Mouse (Mus musculus) intestine, embryonic 15.5 days (tissue): ENCODE measurements around the gene Vcl. TPM values are rescaled to one million over a fixed set of nuclear protein-coding genes. Genes with fewer than 3 reads are reported as not detected.

Experiments used
- ATAC-seq: fragments of 200-750 bp; cut with Nextera tagmentation; 2 replicates; pipeline ENCODE4 v1.8.0; 2017; ENCODE audit warnings: moderate TSS enrichment, moderate library complexity
- H3K27ac ChIP-seq: fragments of 300-500 bp; sonication (generic); 2 replicates; pipeline ENCODE4 v1.5.1; 2015; ENCODE audit warnings: mild to moderate bottlenecking, inconsistent platforms
- H3K27me3 ChIP-seq: fragments of 300-500 bp; sonication (generic); replicated peaks from 2 replicates; pipeline ENCODE4 v1.6.1; 2015; ENCODE audit warnings: inconsistent platforms
- H3K36me3 ChIP-seq: fragments of 300-500 bp; sonication (generic); 2 replicates; pipeline ENCODE4 v1.6.1; 2015; ENCODE audit warnings: inconsistent platforms
- H3K4me1 ChIP-seq: fragments of 300-500 bp; sonication (generic); replicated peaks from 2 replicates; pipeline ENCODE4 v1.6.1; 2015; ENCODE audit warnings: inconsistent platforms
- H3K4me2 ChIP-seq: fragments of 300-500 bp; sonication (generic); replicated peaks from 2 replicates; pipeline ENCODE4 v1.6.1; 2015; ENCODE audit warnings: mild to moderate bottlenecking, inconsistent platforms
- H3K4me3 ChIP-seq: fragments of 300-500 bp; sonication (generic); replicated peaks from 2 replicates; pipeline ENCODE4 v1.5.1; 2015; ENCODE audit warnings: inconsistent platforms
- H3K9ac ChIP-seq: fragments of 300-500 bp; sonication (generic); 2 replicates; pipeline ENCODE4 v1.6.1; 2015; ENCODE audit warnings: inconsistent platforms
- H3K9me3 ChIP-seq: fragments of 300-500 bp; sonication (generic); 2 replicates; pipeline ENCODE4 v1.6.1; 2016; ENCODE audit warnings: inconsistent platforms
- WGBS: fragments of 180-500 bp; shearing (Covaris S2); methylation state at CpG from one replicate; pipeline ENCODE4 v1.1.7; 2015; 5-methylcytosine and 5-hydroxymethylcytosine counted together
- polyA plus RNA-seq: library from polyadenylated mRNA; unstranded; fragments of >200 nt; fragmentation: Nextera tagmentation; extraction: Ambion mirVana; gene quantifications from 2 replicates; pipeline ENCODE4 v1.2.1, GENCODE M21; 2015

Gene Vcl
- polyA plus RNA-seq, 1 experiment from 2014 or later: 59.2 TPM

DNA sequence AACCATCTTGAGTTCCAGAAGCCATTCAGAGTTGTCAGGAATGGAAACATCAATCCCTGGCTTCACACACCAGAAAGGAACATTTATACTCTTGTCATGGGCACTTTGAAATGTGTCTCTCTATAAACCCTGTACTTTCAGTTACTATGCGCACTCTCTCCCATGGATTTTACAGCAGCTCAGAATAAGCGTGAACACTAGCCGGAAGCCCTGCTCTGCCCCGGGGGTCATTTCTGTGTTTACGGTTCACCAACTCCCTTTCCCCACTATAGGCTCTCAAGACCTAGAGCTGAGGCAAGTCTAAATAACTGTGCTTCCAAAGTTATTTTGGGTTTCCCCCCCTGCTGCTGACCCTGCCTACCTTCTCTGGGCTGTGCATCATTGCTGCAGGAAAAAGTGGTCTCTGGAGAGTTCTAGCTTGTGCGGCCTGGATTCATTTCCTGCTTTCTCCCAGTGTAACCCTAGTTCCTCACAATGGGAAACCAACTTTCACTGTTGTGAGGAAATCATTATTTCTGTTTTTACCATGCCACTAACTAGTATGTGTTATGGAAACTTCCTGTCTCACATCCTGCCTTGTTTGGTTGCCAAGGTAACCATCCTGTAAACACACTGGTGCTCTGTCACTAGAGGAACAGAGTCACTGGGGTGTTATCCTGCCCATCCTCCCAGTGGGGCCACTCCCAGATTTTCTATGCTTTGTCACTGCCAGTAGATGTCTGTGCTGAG lies 102.7 kb downstream of the Vcl start:
- Histone ChIP-seq H3K27me3 (no peaks in the 10 kb centered on the region), H3K9ac (no peak overlapping the region), H3K27ac (no peak overlapping the region), H3K4me1 (no peaks in the 10 kb centered on the region), H3K4me2 (no peak overlapping the region), H3K36me3 (peaks cover 23% of the 10 kb centered on the region), H3K9me3 (no peaks in the 10 kb centered on the region), H3K4me3 (no peak overlapping the region)
- 60% methylated on average over 6 of the region's 6 CpGs for WGBS
- peak; percentile 71 for ATAC-seq

DNA sequence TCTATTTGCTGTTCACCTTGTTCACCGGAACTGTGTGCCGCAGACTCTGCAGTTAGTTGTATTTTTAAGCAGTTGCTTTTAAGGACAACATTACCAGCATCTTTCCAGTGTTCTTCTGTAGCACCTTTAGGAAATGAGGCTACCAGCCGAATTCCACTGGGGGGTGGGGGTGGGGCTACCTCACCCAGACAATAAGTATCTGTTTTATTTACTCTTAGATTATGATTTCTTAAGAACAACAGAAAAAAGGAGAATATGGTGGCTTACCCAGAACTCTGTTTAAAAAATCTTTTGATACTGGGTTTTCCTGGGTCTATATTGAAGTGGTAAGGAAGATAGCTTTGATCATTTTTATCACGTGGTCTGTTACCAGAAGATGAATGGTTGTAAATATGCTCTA lies 105.1 kb downstream of the Vcl start:
- WGBS: 81% methylated on average over 4 of the region's 4 CpGs
- H3K4me1 ChIP-seq: no peaks in the 10 kb centered on the region
- H3K9ac ChIP-seq: no peak overlapping the region

DNA sequence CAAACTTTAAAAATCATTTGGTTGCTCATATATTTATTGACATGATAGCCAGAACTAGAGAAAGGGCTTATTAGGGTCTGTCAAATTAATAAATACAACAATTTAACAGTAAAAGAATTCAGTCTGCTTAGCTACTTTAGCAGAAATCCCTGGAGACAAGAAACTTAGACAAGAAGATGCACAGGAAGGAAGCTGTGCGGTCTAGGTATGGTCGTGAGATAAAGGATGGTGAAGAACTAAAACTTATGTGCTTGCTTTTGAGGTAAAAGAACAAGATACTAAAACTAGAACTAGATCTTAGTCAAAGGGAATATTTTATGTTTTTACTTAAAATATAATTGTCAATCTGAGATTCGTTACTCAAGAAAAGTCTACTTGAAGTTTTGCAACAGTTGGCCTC lies 105.6 kb downstream of the Vcl start:
- H3K27ac ChIP-seq: no peak overlapping the region
- ATAC-seq: no peak
- no peak overlapping the region for H3K9ac ChIP-seq
- H3K4me3 ChIP-seq: no peak overlapping the region
- H3K4me2 ChIP-seq: no peak overlapping the region
- no peaks in the 10 kb centered on the region for H3K9me3 ChIP-seq
- peaks cover 14% of the 10 kb centered on the region; the same call in 1 of the 2 replicates for H3K36me3 ChIP-seq
- H3K27me3 ChIP-seq: no peaks in the 10 kb centered on the region
- 0 out of 2 replicates have a peak, but pooled peaks cover 2% of the 10 kb centered on the region for H3K4me1 ChIP-seq
- WGBS: 94% methylated on average over 3 of the region's 3 CpGs

More for the DNA sequence above, 105.1 kb downstream of the Vcl start:
- Histone ChIP-seq H3K27ac (no peak overlapping the region), H3K4me2 (no peak overlapping the region), H3K36me3 (peaks cover 17% of the 10 kb centered on the region; the same call in 1 of the 2 replicates), H3K27me3 (no peaks in the 10 kb centered on the region), H3K4me3 (no peak overlapping the region), H3K9me3 (no peaks in the 10 kb centered on the region)
- ATAC-seq: no peak

DNA sequence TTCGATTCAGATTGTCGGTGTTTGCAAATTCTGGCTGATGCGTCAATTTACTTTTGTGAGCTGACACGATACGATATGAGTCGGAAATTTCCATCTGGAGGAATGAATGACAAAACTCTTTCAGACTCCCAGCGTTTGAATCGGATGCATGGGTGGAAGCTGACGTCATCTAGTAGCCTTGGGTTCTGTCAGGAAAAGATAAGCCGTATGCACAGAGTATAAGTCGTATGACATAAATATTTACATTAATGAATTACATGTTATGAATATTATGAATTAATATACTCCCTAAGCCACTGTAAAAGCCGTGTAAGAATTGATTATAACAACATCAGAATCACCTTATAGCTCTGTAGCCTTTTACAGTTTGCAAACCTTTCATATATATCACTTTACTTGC lies 109.9 kb downstream of the Vcl start:
- WGBS: 60% methylated on average over 12 of the region's 12 CpGs
- no peak overlapping the region for H3K27ac ChIP-seq
- ATAC-seq: no peak
- H3K4me2 ChIP-seq: no peak overlapping the region
- H3K27me3 ChIP-seq: no peaks in the 10 kb centered on the region
- H3K9ac ChIP-seq: no peak overlapping the region
- 0 out of 2 replicates have a peak, but pooled peaks cover 2% of the 10 kb centered on the region for H3K4me1 ChIP-seq
- H3K36me3 ChIP-seq: 0 out of 2 replicates have a peak, but pooled peaks cover 8% of the 10 kb centered on the region
- no peak overlapping the region for H3K4me3 ChIP-seq
- H3K9me3 ChIP-seq: no peaks in the 10 kb centered on the region

DNA sequence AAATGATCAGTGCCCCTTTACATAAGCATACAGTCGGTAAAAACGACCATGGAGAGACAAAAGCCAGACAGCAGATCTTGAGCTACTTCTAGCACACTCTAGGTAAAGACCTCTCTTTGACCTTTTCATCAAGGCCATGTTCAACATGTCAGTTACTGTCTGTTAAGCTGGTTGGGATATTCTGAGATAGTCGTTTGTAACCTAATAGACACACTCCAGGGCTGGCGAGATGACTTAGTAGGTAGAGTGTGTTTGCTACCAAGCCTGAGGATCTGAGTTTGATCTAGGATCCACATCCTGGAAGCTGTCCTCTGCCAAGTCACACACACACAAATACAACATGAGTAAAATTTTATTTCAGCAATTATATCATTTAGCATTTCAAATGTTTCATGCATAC lies 110.4 kb downstream of the Vcl start:
- no peak overlapping the region for H3K4me3 ChIP-seq
- 0 out of 2 replicates have a peak, but pooled peaks cover 2% of the 10 kb centered on the region for H3K4me1 ChIP-seq
- no peak overlapping the region for H3K9ac ChIP-seq
- no peak overlapping the region for H3K4me2 ChIP-seq
- H3K27ac ChIP-seq: no peak overlapping the region
- no peak for ATAC-seq
- 54% methylated on average over 4 of the region's 4 CpGs for WGBS
- H3K9me3 ChIP-seq: no peaks in the 10 kb centered on the region
- 0 out of 2 replicates have a peak, but pooled peaks cover 8% of the 10 kb centered on the region for H3K36me3 ChIP-seq
- H3K27me3 ChIP-seq: no peaks in the 10 kb centered on the region

DNA sequence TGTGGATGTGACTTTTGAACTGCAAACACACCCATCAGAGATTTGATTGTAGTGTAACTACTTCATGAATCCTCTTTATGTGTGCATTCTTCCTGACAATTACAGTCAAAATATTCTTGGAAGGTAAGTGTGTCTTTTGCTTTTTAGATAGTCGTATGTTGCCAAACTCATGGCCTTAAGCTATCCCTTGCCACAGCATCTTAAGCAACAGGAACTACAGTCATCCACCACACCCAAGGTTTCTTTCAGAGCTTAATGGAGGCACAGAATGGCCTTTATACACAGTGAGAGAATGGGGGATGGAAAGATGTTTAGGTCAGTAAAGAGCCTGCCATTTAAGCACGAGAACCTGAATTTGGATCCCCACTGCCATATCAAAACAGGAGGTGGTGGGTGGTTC lies 118.6 kb downstream of the Vcl start:
- H3K27ac ChIP-seq: no peak overlapping the region
- H3K27me3 ChIP-seq: no peaks in the 10 kb centered on the region
- WGBS: 86% methylated on average over 2 of the region's 2 CpGs
- H3K4me2 ChIP-seq: no peak overlapping the region
- no peak overlapping the region for H3K4me3 ChIP-seq
- 0 out of 2 replicates have a peak, but pooled peaks cover 3% of the 10 kb centered on the region for H3K4me1 ChIP-seq
- ATAC-seq: no peak
- no peaks in the 10 kb centered on the region for H3K9me3 ChIP-seq
- no peak overlapping the region for H3K9ac ChIP-seq
- no peaks in the 10 kb centered on the region for H3K36me3 ChIP-seq

DNA sequence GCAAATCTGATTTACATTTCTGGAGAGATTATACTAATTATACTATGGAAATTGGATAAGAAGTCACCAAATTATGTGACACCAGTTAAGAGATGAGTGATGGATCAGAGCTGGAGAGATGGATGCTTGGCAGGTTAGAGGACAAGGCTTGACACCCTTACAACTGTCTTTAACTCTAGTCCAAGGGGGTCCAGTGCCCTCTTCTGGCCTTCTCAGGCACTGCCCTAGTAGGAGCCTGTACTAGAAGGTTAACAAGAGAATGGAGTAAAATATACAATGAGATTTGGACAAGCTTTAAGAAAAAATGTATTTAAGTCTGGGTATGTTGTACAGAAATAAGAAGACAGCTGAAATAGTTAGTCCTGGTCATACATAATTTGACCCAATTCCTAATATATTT lies 119.7 kb downstream of the Vcl start:
- no peak for ATAC-seq
- Histone ChIP-seq H3K9me3 (no peaks in the 10 kb centered on the region), H3K27ac (no peak overlapping the region), H3K36me3 (no peaks in the 10 kb centered on the region), H3K9ac (no peak overlapping the region), H3K4me3 (no peak overlapping the region), H3K4me1 (0 out of 2 replicates have a peak, but pooled peaks cover 3% of the 10 kb centered on the region), H3K27me3 (no peaks in the 10 kb centered on the region), H3K4me2 (no peak overlapping the region)

DNA sequence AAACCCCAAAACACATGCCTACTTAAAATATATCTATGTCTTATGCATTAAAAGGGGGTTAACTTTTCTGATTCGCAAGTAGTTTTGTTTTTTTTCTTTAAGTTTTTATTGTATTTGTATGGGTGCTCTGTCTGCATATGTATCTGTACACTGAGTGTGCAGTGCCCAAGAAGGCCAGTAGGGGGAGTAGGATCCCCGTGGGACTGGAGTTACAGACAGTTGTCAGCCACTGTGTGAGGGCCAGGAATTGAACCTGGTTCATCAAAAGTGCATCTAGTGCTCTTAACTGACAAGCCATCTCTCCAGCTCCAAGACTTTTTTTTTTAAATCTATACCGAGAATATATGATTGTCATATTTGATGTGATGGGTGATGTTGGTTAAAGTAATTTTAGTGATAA lies 121.5 kb downstream of the Vcl start:
- 74% methylated on average over 3 of the region's 3 CpGs for WGBS
- H3K4me2 ChIP-seq: no peak overlapping the region
- no peaks in the 10 kb centered on the region for H3K36me3 ChIP-seq
- peak overlapping the region; percentile 83; the same call in 1 of the 2 replicates for H3K4me3 ChIP-seq
- H3K27me3 ChIP-seq: no peaks in the 10 kb centered on the region
- H3K4me1 ChIP-seq: 0 out of 2 replicates have a peak, but pooled peaks cover 3% of the 10 kb centered on the region
- no peak for ATAC-seq
- H3K27ac ChIP-seq: no peak overlapping the region
- H3K9ac ChIP-seq: no peak overlapping the region
- H3K9me3 ChIP-seq: no peaks in the 10 kb centered on the region

DNA sequence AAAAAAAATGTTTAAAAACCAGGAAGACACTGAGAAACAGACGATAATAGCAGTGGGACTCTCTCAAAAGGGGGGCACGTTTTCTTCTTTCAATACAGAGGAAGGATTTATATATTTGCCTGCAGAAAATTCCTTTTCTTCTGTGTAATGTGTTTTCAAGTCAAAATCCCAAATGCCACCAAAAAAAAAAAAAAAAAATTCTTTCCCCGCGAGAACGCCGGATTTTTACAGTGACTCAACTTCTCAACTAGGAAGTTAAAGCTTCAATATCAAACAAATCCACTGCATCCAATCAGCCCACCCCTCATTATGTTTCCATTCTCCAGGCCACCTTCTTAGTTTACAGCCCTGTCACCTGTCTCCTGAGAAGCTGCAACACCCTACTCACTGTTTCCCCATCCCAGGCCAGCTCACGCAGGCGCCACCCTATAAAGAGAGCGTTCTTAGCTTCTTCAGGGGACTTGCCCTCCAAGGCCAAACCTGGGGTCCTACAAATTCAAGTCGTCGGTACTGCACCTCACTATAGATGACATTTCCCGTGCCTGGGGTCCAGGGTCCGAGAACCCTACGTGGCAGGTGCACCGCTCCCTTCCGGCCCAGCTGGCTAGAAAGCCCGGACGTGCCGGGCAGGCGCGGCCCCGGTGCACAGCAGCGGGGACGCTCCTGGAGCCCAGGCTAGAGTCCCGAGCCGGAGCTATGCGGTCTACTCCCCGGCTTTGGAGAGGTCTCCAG lies 122.3 kb downstream of the Vcl start:
- 0 out of 2 replicates have a peak, but pooled peaks cover 3% of the 10 kb centered on the region for H3K4me1 ChIP-seq
- no peaks in the 10 kb centered on the region for H3K9me3 ChIP-seq
- peak overlapping the region; percentile 83 for H3K4me3 ChIP-seq
- peak overlapping the region; percentile 97 for H3K4me2 ChIP-seq
- H3K27ac ChIP-seq: peak overlapping the region; percentile 90
- no peaks in the 10 kb centered on the region for H3K36me3 ChIP-seq
- WGBS: 6% methylated on average over 28 of the region's 28 CpGs
- no peaks in the 10 kb centered on the region for H3K27me3 ChIP-seq
- H3K9ac ChIP-seq: peak overlapping the region; percentile 73
- ATAC-seq: peak; percentile 29

DNA sequence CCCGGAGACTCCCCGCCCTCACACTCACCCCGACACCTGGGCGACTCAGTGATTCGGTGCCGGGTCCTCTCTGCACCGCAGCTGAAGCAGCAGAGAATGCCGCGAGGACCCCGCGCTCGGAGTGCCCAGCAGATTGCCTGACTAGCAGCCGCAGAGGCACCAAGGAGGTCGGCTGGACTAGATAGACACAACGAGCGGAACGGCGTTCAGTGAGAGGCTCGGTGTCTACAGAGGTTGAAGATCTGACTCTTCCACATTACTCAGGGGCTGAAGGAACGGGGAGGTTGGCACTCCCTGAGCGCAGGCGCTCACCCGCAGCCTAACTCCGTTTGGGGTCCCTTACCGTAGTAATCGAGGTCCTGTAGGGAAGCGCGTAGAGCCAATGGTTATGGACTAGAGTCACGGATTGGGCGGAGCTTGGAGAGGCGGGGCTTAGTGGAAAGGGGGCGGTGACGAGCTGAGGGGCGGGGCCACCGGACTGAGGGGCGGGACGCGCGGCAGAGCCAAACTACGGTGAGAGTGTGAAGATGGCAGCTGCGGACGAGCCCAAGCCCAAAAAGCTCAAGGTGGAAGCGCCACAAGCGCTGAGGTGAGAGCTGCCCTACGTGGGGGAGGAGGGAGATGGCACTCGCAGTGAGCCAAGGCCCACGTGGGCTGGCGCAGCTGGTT lies 123.0 kb downstream of the Vcl start, which contains the start of the genes Ap3m1 and Adk:
Gene Ap3m1 (minus strand): TSS at position 397 of the 669 bp plus-strand sequence.
Gene Adk (plus strand): TSS at position 463 of the 669 bp plus-strand sequence.
- Histone ChIP-seq H3K27me3 (no peaks in the 10 kb centered on the region), H3K4me3 (peak within 1 kb of the TSS; percentile 83), H3K27ac (peak within 1 kb of the TSS; percentile 92), H3K4me2 (peak within 1 kb of the TSS; percentile 97), H3K9ac (peak within 1 kb of the TSS; percentile 73), H3K36me3 (no peaks in the 10 kb centered on the region), H3K4me1 (0 out of 2 replicates have a peak, but pooled peaks cover 3% of the 10 kb centered on the region), H3K9me3 (no peaks in the 10 kb centered on the region)
- peak; percentile 98 for ATAC-seq
- WGBS: under 1% methylated on average over 48 of the region's 48 CpGs

DNA sequence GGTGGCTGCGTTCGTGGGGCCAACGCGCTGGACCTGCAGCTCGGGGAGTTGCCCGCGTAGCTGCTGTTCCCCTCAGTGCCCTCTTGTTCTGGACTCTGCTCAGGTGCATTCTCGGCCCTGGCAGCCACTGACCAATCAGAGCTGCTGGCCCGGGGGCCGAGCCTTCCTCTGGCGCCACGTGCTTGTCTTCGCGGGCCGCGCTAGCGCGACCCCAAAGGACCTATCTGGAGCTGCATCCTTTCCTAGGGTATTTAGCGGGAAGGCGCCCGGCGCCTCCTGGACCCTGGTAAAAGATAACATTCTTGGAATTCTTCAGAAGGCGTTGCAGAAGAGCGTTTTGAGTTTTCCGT lies 123.6 kb downstream of the Vcl start:
- Histone ChIP-seq H3K9ac (peak overlapping the region; percentile 73), H3K9me3 (no peaks in the 10 kb centered on the region), H3K4me1 (0 out of 2 replicates have a peak, but pooled peaks cover 3% of the 10 kb centered on the region), H3K4me2 (peak overlapping the region; percentile 97), H3K27ac (peak overlapping the region; percentile 92), H3K4me3 (peak overlapping the region; percentile 83), H3K36me3 (no peaks in the 10 kb centered on the region), H3K27me3 (no peaks in the 10 kb centered on the region)
- WGBS: under 1% methylated on average over 25 of the region's 25 CpGs
- ATAC-seq: peak; percentile 86

DNA sequence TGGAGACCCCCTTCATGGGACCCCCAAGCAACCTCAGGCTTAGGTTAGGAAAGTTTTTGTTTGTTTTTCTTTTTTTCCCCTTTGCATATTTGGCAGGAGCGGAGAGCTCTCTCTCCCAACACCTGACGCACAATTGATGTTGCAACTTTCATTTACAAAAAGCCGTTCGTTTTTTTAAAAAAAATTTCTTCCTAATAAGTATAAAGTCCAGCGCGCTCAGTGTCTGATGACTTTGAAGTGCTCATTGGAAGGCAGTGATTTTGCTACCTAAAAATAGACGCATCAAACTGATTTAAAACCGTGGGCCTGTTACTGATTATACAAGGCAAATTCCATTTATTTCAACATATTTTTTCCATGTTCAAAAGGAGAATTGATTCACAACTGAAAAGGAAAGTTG lies 124.0 kb downstream of the Vcl start:
- Histone ChIP-seq H3K27me3 (no peaks in the 10 kb centered on the region), H3K4me3 (peak overlapping the region; percentile 83), H3K9me3 (no peaks in the 10 kb centered on the region), H3K4me1 (0 out of 2 replicates have a peak, but pooled peaks cover 3% of the 10 kb centered on the region), H3K4me2 (peak overlapping the region; percentile 97), H3K27ac (peak overlapping the region; percentile 92), H3K9ac (peak overlapping the region; percentile 73), H3K36me3 (no peaks in the 10 kb centered on the region)
- 7% methylated on average over 8 of the region's 8 CpGs for WGBS
- no peak for ATAC-seq
